Mouse (Mus musculus) liver, embryonic 11.5 days (tissue): Measurements from ENCODE around the gene Fam168a. TPM values are rescaled to one million over a fixed set of nuclear protein-coding genes. Genes with fewer than 3 reads are reported as not detected.

Experiments
- microRNA-seq: library from miRNA; unstranded; fragments of <30 nt; microRNA quantifications from one replicate; pipeline ENCODE4, GENCODE M21; 2017; ENCODE audit warnings: borderline number of aligned reads
- polyA plus RNA-seq: library from polyadenylated mRNA; unstranded; fragments of >200 nt; fragmentation: Nextera tagmentation; extraction: Ambion mirVana; gene quantifications from 2 replicates; pipeline ENCODE4 v1.2.1, GENCODE M21; 2014

Fam168a gene
- polyA plus RNA-seq, 1 experiment from 2014 or later: 18.8 TPM

Small RNA genes lying within 50 kb of the gene (microRNA-seq; reads per million reads assigned to microRNA genes)
- 147 reads per million, percentile 52 among the genes with 10 or more reads in this experiment for gene Mir3102

Other genes with a start within 250 kb of the Fam168a start
- not detected in 2 replicates for gene Ucp3, start 233.6 kb upstream of the Fam168a start, polyA plus RNA-seq
- 487 and 491 TPM in 2 replicates for gene Ucp2, start 213.3 kb upstream of the Fam168a start, polyA plus RNA-seq
- 1.2 and 1.6 TPM in 2 replicates for gene Dnajb13, start 191.7 kb upstream of the Fam168a start, polyA plus RNA-seq
- gene Coa4, start 169.6 kb upstream of the Fam168a start, polyA plus RNA-seq: 26.3 and 27.5 TPM in 2 replicates
- gene Rab6a, start 99.2 kb upstream of the Fam168a start, polyA plus RNA-seq: 81.6 and 85.7 TPM in 2 replicates
- 78.9 and 81.2 TPM in 2 replicates for gene Mrpl48, start 98.3 kb upstream of the Fam168a start, polyA plus RNA-seq
- 1.1 and 2.0 TPM in 2 replicates for gene Plekhb1, start 44.2 kb upstream of the Fam168a start, polyA plus RNA-seq
- gene Relt, start 156.8 kb downstream of the Fam168a start, polyA plus RNA-seq: 14.6 and 17.0 TPM in 2 replicates
- 4.5 and 5.4 TPM in 2 replicates for gene Arhgef17, start 225.5 kb downstream of the Fam168a start, polyA plus RNA-seq